Comparison of ENCODE assay signal across 26 mouse cellular contexts in the genomic region with DNA sequence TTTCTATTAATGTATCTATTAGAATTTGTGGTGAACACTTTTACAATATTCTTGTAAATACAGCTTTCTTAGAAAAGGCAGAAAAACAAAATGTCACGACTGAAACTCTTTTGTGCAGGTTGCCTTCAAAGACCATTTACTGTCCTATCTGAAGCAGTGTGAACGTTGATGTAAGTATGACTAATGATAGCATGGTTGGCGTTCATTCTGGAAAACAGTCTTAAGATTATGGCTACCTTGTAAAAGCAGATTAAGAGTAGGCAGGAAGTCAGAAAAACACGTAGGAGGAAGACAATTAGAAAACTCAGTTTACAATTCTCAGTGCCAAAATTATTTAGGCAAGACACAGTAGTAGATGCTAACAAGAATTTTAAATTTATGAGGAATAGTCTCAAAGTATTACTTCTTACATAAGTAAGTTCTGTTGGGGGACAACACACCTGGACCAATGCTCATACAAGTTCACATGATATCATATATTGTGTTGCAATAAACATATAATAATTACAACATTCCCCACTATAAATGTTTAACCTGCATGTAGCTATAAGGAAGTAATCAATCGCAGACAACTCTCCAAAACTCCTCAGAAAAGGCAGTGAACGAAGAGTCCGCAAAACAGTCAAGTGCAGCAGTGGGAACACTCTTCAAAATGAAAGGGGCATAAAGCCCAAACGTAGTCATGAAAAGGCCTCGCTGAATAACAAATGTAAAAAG.
"Had no signal": no experiment of that assay in that cellular context is flagged by ENCODE, and none has a peak within 500 bp of the region (broad histone marks: within the 10 kb centered on the region; RNA-seq: fewer than 3 reads in every experiment).

No protein-coding gene starts in this region.

- H3K9ac ChIP-seq: heart, embryonic 12.5 days; hindbrain, embryonic 12.5 days; hindbrain, embryonic 14.5 days; kidney, embryonic 15.5 days; limb, embryonic 13.5 days; limb, embryonic 15.5 days; liver, embryonic 12.5 days; liver, embryonic 14.5 days had no signal

- H3K36me3 ChIP-seq: hindbrain, embryonic 12.5 days; limb, embryonic 13.5 days; liver, embryonic 12.5 days had no signal

- ATAC-seq: hindbrain, embryonic 16.5 days; inflammation-experienced regulatory T-cells, adult 6 months; liver, embryonic 12.5 days had no signal

- H3K4me3 ChIP-seq: gastrocnemius, adult 2 months; heart, embryonic 10.5 days; heart, embryonic 12.5 days; hindbrain, embryonic 12.5 days; kidney, embryonic 15.5 days; limb, embryonic 13.5 days; limb, embryonic 15.5 days; liver, embryonic 12.5 days had no signal

- H3K9me3 ChIP-seq: heart, embryonic 10.5 days; heart, embryonic 12.5 days; hindbrain, embryonic 12.5 days; kidney, embryonic 15.5 days; limb, embryonic 13.5 days; limb, embryonic 15.5 days; liver, embryonic 12.5 days had no signal

- H3K4me2 ChIP-seq: heart, embryonic 12.5 days; hindbrain, embryonic 12.5 days; hindbrain, embryonic 14.5 days; kidney, embryonic 15.5 days; limb, embryonic 13.5 days; limb, embryonic 15.5 days; liver, embryonic 12.5 days had no signal

- H3K4me1 ChIP-seq: kidney, embryonic 15.5 days had no signal

- H3K27ac ChIP-seq: gastrocnemius, adult 2 months; heart, embryonic 10.5 days; hindbrain, embryonic 12.5 days; hindbrain, embryonic 14.5 days; kidney, embryonic 15.5 days; kidney, postnatal 0 days; limb, embryonic 13.5 days; limb, embryonic 15.5 days; liver, embryonic 12.5 days; liver, embryonic 14.5 days had no signal

- DNase-seq: gastrocnemius, adult 2 months; gastrocnemius, postnatal 10 days; gastrocnemius, postnatal 25 days; heart, adult 18-20 months; heart, postnatal 10 days; heart, postnatal 36 days; kidney, adult 11 months; kidney, adult 2 months; kidney, adult 9 months; kidney, postnatal 14 days; kidney, postnatal 36 days; layer of hippocampus, adult 9-11 months; layer of hippocampus, postnatal 36 days; left cerebral cortex, postnatal 4 days had no signal

- H3K27me3 ChIP-seq: heart, embryonic 12.5 days; hindbrain, embryonic 12.5 days; kidney, embryonic 15.5 days; limb, embryonic 13.5 days; limb, embryonic 15.5 days; liver, embryonic 12.5 days had no signal
